Mouse (Mus musculus): Measurements from ENCODE around the gene Coa7. TPM values are rescaled to one million over a fixed set of nuclear protein-coding genes. Genes with fewer than 3 reads are reported as not detected.

Gene Coa7
- total and polyA plus RNA-seq, 3 experiments = 19.8 to 39.1 (median 30.5) TPM

DNA sequence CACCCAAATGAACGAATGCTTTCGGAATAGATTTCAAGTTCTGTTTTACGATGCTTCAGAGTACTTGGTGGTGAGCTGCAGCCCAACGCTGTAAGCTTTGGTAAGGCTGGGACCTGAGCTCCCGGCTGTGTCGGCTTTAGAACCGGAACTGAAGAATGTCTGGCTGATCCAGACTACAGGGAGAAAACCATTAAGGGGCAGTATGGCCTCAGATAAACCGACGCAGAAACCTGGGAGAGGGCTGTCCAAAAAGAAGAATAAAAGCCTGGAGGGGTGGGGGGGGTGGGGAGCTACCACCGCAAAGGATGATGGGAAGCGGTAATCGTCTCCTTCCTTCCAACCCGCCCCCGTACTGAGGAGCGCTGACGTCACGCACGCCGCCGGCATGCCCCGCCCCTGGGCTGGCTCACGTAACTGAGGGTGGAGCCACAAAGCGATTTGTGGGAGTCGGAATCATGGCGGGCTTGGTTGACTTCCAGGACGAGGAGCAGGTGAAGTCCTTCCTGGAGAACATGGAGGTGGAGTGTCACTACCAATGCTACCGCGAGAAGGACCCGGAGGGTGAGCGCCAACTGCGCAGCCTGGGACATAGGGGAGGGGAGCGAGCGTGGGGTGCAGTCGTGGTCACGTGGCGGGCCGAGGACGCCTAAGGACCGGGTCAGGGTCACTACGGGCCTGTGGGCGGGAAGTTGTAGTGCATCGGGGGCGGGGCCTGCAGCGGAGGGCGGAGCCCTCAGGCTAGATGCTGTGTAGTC, at the start of gene Coa7 (continued):
- TF ChIP-seq ZC3H11A (IDR thresholded peaks at IDR 0.05; ENCODE audit: low read depth, low read length) = no peak
- peak; percentile 94 for TF ChIP-seq MAX (IDR thresholded peaks at IDR 0.05; ENCODE audit: low read length)
- peak; percentile 77 for TF ChIP-seq TBP (IDR thresholded peaks at IDR 0.05; ENCODE audit: low read depth, low read length)
- 0 out of 2 replicates have a peak, but pooled peaks have one; percentile 21 for TF ChIP-seq E2F4 (IDR thresholded peaks at IDR 0.05; ENCODE audit: borderline replicate concordance, low read depth, low read length)
- TF ChIP-seq SMC3 (IDR thresholded peaks at IDR 0.05; ENCODE audit: low read depth, low read length) = no peak

DNA sequence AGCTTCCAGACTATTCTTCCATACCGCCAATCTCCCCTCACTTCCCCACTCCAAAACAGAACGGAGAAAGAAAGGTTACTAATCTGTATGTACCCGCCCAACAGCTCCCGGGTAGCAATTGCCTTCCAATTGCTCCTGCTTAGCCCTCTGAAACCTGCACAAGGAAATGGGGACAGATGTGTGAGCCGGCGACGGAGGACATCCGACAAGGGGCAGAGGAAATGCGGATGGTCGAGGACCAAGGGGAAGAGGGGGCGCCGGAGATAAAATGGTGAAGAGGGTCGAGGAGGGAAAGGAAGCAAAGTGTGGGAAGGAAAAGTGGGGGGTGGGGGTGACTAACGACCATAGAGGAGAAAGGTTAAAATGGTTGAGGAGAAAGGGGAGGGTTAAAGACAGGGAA, 27.7 kb upstream of the Coa7 start:
- Histone ChIP-seq H3K9ac (ENCODE audit: control insufficient read depth, low read depth, low read length, poor library complexity, severe bottlenecking) (peak overlapping the region; percentile 94), H3K4me3 (ENCODE audit: control insufficient read depth in 1 of 2, insufficient read depth in 1 of 2, low read depth in 2 of 2, low read length in 2 of 2) (peak overlapping the region; percentile 83 to 97), H3K9me3 (replicated peaks; ENCODE audit: insufficient read depth, low read length) (no peaks in the 10 kb centered on the region), H3K36me3 (ENCODE audit: control insufficient read depth in 1 of 2, insufficient read depth in 2 of 2, low read length in 2 of 2) (peaks cover 0 to 10% of the 10 kb centered on the region in 2 experiments; a peak in 2 of 4 replicates), H3K27me3 (ENCODE audit: control insufficient read depth in 1 of 2, insufficient read depth in 2 of 2, low read length in 2 of 2) (no peaks in the 10 kb centered on the region), H3K79me2 (ENCODE audit: control insufficient read depth, insufficient read depth, low read length, poor library complexity) (peaks cover 32% of the 10 kb centered on the region), H3K4me1 (ENCODE audit: control insufficient read depth in 1 of 2, insufficient read depth in 2 of 2, low read length in 2 of 2) (peaks cover 5 to 14% of the 10 kb centered on the region in 2 experiments; a peak in 3 of 4 replicates), H3K27ac (ENCODE audit: control insufficient read depth, low read depth, low read length) (peak overlapping the region; percentile 66; the same call in 1 of the 2 replicates)
- peak; percentile 59 for DNase-seq (ENCODE audit: low read depth, low spot score)
- TF ChIP-seq RCOR1 (IDR thresholded peaks at IDR 0.05; ENCODE audit: low read depth, low read length) = no peak
- TF ChIP-seq ETS1 (IDR thresholded peaks at IDR 0.05; ENCODE audit: low read depth, low read length) = no peak
- peak; percentile 32; the same call in 1 of the 2 replicates for TF ChIP-seq SIN3A (IDR thresholded peaks at IDR 0.05; ENCODE audit: low read length)
- TF ChIP-seq TBP (IDR thresholded peaks at IDR 0.05; ENCODE audit: low read depth, low read length) = no peak
- no peak for TF ChIP-seq ZKSCAN1 (IDR thresholded peaks at IDR 0.05; ENCODE audit: low read depth, low read length)

DNA sequence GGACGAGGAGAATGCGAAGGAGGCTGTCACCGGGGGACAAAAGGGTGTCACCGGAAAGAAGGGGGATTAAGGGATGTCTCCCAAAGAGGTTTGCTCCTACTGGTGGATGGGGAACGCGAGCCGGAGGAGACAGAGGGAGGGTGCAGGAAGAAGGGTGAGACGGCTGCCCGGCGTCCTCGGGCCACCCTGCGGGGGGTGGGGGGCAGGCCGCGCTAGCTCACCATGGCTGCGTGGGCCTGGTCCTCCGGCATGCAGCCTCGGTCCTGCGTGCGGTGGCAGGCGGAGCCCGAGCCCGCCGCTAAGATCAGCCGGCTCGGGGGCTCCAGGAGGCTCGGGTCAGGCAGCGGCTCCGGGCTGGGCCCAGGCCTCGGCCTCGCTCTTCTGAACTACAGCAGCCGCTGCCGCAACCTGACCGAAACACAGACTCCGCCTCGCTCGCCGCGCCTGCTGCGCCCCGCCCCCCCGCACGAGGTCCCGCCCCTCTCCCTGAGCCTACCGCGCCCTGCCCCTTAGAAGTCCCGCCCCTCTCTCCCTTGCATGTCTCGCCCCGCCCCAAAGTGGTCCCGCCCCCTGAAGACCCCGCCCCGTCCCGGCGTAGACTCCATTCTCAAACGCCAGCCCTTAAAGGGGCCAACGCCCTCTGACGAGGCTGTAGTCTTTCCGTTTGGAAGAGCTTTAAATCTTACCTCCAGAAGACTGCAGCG, 27.1 kb upstream of the Coa7 start, which contains the start of gene Zyg11b:
Gene Zyg11b (minus strand): TSS at position 427 of the 704 bp plus-strand sequence.
- Histone ChIP-seq H3K9me3 (replicated peaks; ENCODE audit: insufficient read depth, low read length) (no peaks in the 10 kb centered on the region), H3K36me3 (ENCODE audit: control insufficient read depth in 1 of 2, insufficient read depth in 2 of 2, low read length in 2 of 2) (peaks cover 0 to 10% of the 10 kb centered on the region in 2 experiments; a peak in 2 of 4 replicates), H3K79me2 (ENCODE audit: control insufficient read depth, insufficient read depth, low read length, poor library complexity) (peaks cover 27% of the 10 kb centered on the region), H3K4me1 (ENCODE audit: control insufficient read depth in 1 of 2, insufficient read depth in 2 of 2, low read length in 2 of 2) (peaks cover 5 to 12% of the 10 kb centered on the region in 2 experiments; a peak in 3 of 4 replicates), H3K27ac (ENCODE audit: control insufficient read depth, low read depth, low read length) (peak within 1 kb of the TSS; percentile 66), H3K27me3 (ENCODE audit: control insufficient read depth in 1 of 2, insufficient read depth in 2 of 2, low read length in 2 of 2) (no peaks in the 10 kb centered on the region), H3K4me3 (ENCODE audit: control insufficient read depth in 1 of 2, insufficient read depth in 1 of 2, low read depth in 2 of 2, low read length in 2 of 2) (peak within 1 kb of the TSS; percentile 83 to 97), H3K9ac (ENCODE audit: control insufficient read depth, low read depth, low read length, poor library complexity, severe bottlenecking) (peak within 1 kb of the TSS; percentile 94)
- peak; percentile 96 for DNase-seq (ENCODE audit: low read depth, low spot score)
- TF ChIP-seq UBTF (IDR thresholded peaks at IDR 0.05; ENCODE audit: borderline replicate concordance, insufficient read depth, low read depth, low read length) = no peak
- TF ChIP-seq JUND (IDR thresholded peaks at IDR 0.05; ENCODE audit: low read depth, low read length) = no peak
- TF ChIP-seq ZKSCAN1 (IDR thresholded peaks at IDR 0.05; ENCODE audit: low read depth, low read length) = no peak
- TF ChIP-seq EP300 (IDR thresholded peaks at IDR 0.05; ENCODE audit: low read depth in 1 of 2, low read length in 2 of 2) = no peak
- TF ChIP-seq KAT2A (conservative IDR thresholded peaks at IDR 0.05; ENCODE audit: low read depth, low read length) = no peak
- TF ChIP-seq TCF12 (IDR thresholded peaks at IDR 0.05; ENCODE audit: low read depth, low read length) = peak; percentile 30; the same call in 1 of the 2 replicates
- TF ChIP-seq BHLHE40 (IDR thresholded peaks at IDR 0.05; ENCODE audit: borderline replicate concordance, low read depth, low read length) = no peak
- no peak for TF ChIP-seq GABPA (IDR thresholded peaks at IDR 0.05; ENCODE audit: low read depth, low read length)
- no peak for TF ChIP-seq E2F4 (IDR thresholded peaks at IDR 0.05; ENCODE audit: borderline replicate concordance, low read depth, low read length)
- TF ChIP-seq USF1 (IDR thresholded peaks at IDR 0.05; ENCODE audit: low read depth, low read length) = peak; percentile 20; the same call in 1 of the 2 replicates
- TF ChIP-seq SMC3 (IDR thresholded peaks at IDR 0.05; ENCODE audit: low read depth, low read length) = no peak
- peak; percentile 65; the same call in 1 of the 2 replicates for TF ChIP-seq CHD1 (IDR thresholded peaks at IDR 0.05; ENCODE audit: low read depth, low read length)
- no peak for TF ChIP-seq ZNF384 (IDR thresholded peaks at IDR 0.05; ENCODE audit: low read depth, low read length)
- no peak for TF ChIP-seq MYB (IDR thresholded peaks at IDR 0.05; ENCODE audit: low read depth, low read length)
- peak; percentile 42; the same call in 1 of the 2 replicates for TF ChIP-seq MXI1 (IDR thresholded peaks at IDR 0.05; ENCODE audit: low read depth, low read length)
- no peak; the same call in 1 of the 2 replicates for TF ChIP-seq SIN3A (IDR thresholded peaks at IDR 0.05; ENCODE audit: low read length)
- TF ChIP-seq CTCF (IDR thresholded peaks at IDR 0.05 in 2 of 3, conservative IDR thresholded peaks at IDR 0.05 in 1 of 3; ENCODE audit: control insufficient read depth in 1 of 3, insufficient read depth in 1 of 3, low read depth in 2 of 3, low read length in 3 of 3, poor library complexity in 1 of 3, severe bottlenecking in 1 of 3) = no peak
- TF ChIP-seq MYC (IDR thresholded peaks at IDR 0.05; ENCODE audit: low read depth, low read length) = no peak
- no peak; the same call in 1 of the 2 replicates for TF ChIP-seq MAX (IDR thresholded peaks at IDR 0.05; ENCODE audit: low read length)
- no peak for TF ChIP-seq POLR2AphosphoS5 (IDR thresholded peaks at IDR 0.05; ENCODE audit: borderline replicate concordance, low read depth, low read length)
- TF ChIP-seq POLR2A (IDR thresholded peaks at IDR 0.05; ENCODE audit: control insufficient read depth in 1 of 2, insufficient read depth in 1 of 2, low read depth in 1 of 2, low read length in 2 of 2, poor library complexity in 1 of 2) = peak; percentile 78 to 83; a peak in 3 of 4 replicates

Data from MEL (cell line).